Mouse (Mus musculus) thymus, adult 2 months (tissue): ENCODE results near the gene Sh2b3.

Source experiments
- CTCF ChIP-seq: fragments of 200-500 bp; IDR thresholded peaks from 2 replicates; pipeline ENCODE4 v1.5.1; 2012; ENCODE audit warnings: mild to moderate bottlenecking, control low read depth, low read length, moderate library complexity, borderline replicate concordance; ENCODE audit not compliant: control insufficient read depth, poor library complexity, insufficient read depth; ENCODE audit errors: extremely low read depth
- POLR2A ChIP-seq: fragments of 200-500 bp; IDR thresholded peaks from 2 replicates; pipeline ENCODE4 v1.6.1; 2012; ENCODE audit warnings: mild to moderate bottlenecking, low read length, control low read depth, moderate library complexity; ENCODE audit not compliant: control insufficient read depth, poor library complexity, insufficient read depth; ENCODE audit errors: extremely low read depth

- TF ChIP-seq POLR2A (no peak), CTCF (no peak)
These were observed 1.7 kb upstream of the Sh2b3 start for GRCm38 (mm10) chr5:121839128-121839473.
